Mouse (Mus musculus): ENCODE data around the gene Map2k1.
"Not testable (repeated sequence)": the region's sequence is repeated elsewhere in the genome, so short reads cannot be mapped to it uniquely, and the experiment has no call there.

The Map2k1 gene

GRCm38 (mm10) chr9:64253021-64253904 lies at the start of gene Map2k1:
Gene Map2k1 (minus strand): TSS chr9:64253631.
- peak; percentile 100 for DNase-seq

DNA sequence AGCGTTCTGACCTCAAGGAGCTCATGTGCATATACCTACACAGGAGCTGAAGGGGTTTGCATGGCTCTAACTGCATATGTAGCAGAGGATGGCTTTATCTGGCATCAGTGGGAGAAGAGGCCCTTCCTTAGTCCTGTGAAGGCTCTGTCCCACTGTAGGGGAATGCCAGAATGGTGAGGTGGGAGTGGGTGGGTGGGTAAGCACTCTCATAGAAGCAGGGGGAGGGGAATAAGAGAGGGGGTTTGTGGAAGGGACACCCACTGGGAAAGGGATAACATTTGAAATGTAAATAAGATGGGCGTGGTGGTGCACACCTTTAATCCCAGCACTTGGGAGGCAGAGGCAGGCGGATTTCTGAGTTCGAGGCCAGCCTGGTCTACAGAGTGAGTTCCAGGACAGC lies 49.7 kb upstream of the Map2k1 start:
- not testable (repeated sequence) for DNase-seq

DNA sequence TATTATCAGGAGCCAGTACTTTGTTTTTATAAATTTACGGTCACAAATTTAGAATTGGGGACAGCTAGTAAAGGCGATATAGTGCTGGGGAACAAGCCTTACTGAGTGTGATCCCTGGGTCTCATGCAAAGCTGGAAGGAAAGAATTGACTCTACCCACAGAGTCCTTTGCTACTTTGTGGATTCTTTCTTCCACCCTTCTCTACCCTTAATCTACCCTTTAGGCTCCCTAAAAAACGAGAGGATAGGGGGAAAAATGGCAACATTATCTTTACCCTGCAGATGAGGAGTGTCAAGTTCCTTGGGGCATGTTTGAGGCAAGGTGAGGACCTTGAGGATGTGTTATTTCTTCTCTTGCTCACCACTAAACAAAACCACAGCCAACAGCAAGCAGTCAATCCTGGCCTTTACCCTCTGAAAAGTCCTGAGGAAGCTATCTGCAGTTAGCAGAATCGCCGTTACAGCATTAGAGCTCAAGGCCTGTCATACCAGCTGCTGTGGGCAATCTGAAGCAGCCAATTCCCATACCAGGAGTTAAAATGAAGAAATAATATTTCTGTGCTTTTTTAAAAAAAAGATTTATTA lies 29.1 kb upstream of the Map2k1 start:
- no peak for DNase-seq

DNA sequence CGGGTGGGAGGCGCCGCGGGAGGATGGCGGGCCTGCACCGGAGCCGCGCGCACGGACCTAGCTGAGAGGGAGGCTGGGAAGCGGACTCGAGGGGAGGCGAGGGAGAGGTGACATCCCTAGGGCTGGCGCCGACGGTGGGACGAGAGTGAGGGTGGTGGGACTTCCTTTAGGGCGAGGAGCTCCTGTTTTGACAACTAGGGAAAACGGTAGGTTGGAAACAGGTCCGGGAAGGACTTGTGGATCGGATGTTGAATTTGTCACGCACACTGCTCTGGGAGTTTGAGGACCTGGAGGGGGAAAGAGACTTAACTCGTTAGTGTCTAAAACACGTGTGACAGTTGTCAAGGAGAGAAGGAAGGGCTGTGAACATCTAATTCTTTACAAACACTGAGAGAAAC lies 28.3 kb upstream of the Map2k1 start:
- no peak for DNase-seq

DNA sequence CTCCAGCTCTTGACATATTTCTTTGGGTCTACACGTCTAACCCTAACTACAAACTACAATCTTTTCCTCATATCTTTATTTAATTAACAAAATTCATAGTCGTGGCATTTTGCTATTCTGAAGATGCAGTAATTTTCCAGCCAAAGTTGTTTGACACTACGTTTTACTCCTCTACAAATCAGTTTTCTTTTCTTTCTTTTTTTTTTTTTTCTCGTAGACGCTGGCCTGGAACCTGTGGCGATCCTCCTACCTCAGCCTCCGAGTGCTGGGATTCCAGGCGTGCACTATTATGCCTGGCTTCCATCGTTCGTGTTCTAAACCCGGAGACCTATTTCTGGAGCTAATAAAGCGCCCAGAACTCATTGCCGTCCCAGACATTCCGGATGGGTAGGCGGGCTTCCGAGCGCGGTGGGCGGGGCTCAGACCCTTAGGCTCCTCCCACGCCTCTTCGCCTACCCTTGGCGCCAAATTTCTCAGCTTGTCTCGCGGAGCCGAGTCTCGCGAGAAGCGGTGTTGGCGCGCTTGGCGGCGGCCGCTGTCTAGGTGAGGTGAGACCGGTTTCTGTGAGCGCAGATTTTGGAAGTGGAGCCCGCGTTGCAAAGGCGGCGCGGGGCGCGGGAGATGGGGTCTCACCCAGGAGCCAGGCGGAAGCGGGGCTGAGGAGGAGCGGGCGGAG lies 27.8 kb upstream of the Map2k1 start, which contains the start of gene Tipin:
Tipin (plus strand) TSS at position 477 of the 676 bp plus-strand sequence.
- DNase-seq, result peak; percentile 96

- DNase-seq, result no peak
Measured at GRCm38 (mm10) chr9:64278665-64279310, 25.4 kb upstream of the Map2k1 start.

DNA sequence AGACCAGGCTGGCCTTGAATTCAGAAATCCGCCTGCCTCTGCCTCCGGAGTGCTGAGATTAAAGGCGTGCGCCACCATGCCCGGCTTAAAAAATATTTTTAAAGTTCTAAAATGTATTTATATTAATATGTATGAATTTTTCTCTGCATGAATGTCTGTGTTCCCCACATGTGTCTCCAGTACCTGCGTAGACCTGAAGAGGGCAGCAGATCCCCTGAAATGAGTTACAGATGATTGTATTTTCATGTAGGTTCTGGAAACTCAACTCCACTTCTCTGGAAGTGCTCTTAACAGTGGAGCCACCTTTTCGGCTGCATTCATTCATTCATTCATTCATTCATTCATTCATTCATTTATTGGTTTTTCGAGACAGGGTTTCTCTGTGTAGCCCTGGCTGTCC lies 24.3 kb upstream of the Map2k1 start:
- DNase-seq, result peak; percentile 81

DNA sequence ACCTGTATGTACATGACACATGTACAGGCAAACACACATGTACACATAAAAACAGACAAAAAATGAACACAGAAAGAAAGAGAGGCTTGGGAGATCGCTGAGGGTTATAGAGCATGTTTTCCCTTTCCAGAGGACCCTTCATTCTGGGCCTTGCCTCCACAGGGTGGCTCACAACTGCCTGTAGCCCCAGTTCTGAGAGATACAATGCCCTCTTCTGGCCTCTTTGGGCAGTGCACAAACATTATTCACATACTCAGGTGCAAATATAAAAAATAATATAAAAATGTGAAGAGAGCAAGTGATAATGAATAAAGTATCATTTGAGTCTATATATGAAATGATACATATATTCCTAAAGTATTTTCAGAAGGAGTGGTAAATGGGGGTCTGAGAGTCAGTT lies 21.5 kb upstream of the Map2k1 start:
- peak; percentile 24 for DNase-seq

GRCm38 (mm10) chr9:64274291-64274690 lies 20.9 kb upstream of the Map2k1 start:
- DNase-seq, result no peak

- DNase-seq, result no peak
Measured at GRCm38 (mm10) chr9:64273757-64274156, 20.3 kb upstream of the Map2k1 start.

DNA sequence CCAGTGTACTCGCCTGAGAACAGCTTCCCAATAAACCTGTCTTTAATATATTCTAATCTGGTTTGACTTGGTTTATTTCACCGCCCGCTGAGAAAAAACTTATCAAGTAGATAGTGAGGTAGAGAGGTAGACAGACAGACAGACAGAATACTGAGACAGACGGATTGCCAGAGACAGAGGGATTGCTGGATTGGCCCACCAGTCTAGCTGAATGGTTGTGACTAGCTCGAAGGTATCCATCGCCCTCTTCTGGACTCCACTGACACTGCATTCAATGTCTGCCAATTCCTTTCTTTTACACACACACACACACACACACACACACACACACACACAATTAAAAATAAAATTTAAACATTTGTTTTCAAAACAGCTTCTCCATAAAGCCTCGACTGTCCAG lies 19.2 kb upstream of the Map2k1 start:
- peak; percentile 76 for DNase-seq

- DNase-seq, result no peak
Measured at GRCm38 (mm10) chr9:64271249-64271648, 17.8 kb upstream of the Map2k1 start.

- not testable (repeated sequence) for DNase-seq
Measured at GRCm38 (mm10) chr9:64268836-64269235, 15.4 kb upstream of the Map2k1 start.

GRCm38 (mm10) chr9:64268196-64268595 lies 14.8 kb upstream of the Map2k1 start:
- no peak for DNase-seq

GRCm38 (mm10) chr9:64267231-64267630 lies 13.8 kb upstream of the Map2k1 start:
- no peak for DNase-seq

DNA sequence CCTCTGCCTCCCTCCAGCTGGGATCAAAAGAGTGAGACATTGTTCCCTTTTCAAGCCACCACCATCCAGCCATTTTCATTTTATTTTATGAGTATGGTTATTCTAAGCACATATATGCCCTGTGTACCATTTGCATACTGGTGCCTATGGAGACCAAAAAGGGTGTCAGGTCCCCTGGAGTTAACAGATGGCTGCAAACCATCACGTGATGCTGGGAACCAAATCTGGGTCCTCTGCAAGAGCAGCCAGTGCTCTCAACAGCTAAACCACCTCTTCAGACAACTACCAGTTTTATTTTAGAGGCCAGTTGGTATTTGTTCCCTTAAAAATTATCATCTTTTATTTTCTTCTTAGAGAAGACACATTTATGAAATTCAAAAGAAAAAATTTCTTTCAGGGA lies 11.4 kb upstream of the Map2k1 start:
- no peak for DNase-seq

DNA sequence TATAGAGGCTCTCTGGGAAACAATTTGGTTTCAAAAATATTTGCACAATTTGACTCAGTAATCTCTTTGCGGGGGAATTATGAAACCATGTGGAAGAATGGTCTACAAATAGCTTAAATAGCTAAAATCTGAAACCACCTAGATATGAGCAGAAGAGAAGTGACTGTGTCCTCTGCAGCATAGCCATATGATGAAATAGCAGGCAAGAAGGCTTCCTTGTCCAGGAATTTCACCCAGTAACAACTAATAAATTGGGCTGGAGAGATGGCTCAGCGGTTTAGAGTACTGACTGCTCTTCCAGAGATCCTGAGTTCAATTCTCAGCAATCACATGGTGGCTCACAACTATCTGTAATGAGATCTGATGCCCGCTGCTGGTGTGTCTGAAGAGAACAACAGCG lies 7.6 kb upstream of the Map2k1 start:
- no peak for DNase-seq

- DNase-seq, result peak; percentile 34
Measured at GRCm38 (mm10) chr9:64259906-64260305, 6.5 kb upstream of the Map2k1 start.

DNA sequence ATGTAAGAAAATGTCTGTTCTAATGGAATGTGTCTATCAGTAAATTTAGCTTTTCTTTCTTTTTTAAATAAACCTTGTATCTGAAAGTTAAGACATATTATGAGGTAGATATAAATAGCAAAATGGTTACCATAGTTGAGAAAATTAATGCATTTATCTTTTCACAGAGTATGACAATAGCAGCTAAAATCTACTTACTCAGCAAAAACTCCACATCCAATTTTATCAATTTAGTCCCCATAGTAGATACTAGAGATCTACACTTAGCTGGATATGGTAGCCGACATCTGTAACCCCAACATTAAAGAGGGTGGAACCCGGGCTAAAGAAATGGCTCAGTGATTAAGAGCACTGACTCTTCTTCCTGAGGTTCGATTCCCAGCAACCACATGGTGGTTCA lies 2.8 kb upstream of the Map2k1 start:
- DNase-seq, result no peak

DNA sequence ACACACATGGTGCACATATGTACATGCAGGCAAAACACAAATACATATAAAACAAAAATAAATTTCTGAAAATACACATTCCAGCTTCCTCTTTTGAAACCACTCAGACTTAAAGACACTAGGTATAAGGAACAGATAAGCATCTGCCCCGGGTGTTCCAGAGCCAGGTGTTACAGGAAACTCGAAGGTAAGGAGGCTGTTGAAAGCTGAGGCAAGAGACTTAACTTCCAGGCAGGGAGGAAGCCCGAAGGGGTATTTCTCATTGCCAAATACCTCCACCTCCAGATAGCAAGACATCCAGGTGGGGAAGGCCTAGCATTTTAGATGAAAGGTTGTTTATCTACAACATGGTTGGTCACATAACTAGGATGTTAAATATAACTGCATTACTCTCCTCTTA lies 2.0 kb upstream of the Map2k1 start:
- no peak for DNase-seq

DNA sequence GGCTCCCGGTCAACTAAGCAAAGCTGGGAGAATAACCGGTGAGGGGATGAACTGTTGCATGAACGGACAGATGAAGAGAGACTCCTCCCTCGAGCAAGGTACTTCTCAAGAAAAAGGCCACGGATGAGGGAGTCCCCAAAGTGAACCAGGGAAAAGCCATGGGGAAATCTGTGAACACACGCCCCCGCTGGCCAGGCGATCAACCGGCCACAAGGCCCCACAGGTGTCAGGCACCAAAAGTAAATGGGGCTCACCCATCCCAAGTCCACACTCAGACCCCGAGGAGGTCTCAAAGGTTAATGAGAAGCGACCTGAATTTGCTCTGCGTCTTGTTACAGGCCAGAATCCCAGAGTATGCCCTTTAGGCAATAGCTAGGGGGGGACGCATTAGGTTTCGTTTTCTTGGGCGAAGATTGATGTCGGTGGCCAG lies 825 bp downstream of the Map2k1 start:
- DNase-seq, result peak; percentile 44

DNA sequence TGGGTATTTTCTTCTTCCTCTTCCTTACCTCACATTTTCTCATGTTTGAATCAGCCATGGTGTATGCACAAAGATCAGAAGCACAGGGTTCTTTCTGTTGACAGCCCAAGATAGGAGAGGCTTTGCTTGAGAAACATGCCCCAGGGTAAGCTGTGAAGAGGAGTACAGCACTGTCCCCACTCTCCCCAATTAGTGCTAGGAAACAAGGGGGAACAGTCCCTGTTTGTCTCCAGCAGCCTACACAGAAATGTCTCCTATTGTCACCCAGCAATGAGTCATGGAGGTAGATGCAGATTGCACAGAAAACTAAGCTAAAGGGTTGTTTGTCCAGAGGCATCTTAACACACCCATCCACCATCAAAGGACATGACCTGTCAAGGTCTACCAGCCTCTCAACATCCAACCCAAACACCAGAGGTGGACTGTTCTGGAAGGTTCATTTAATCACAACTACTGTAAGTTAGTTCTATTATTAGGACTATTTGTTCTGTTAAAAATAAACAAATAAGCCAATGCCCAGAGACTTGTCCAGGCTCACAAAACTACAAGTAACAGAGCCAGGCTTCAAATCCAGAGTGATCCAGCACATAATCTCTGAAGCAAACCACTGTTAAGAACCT lies 3.2 kb downstream of the Map2k1 start:
- DNase-seq, result no peak

- no peak for DNase-seq
Measured at GRCm38 (mm10) chr9:64249371-64249770, 4.1 kb downstream of the Map2k1 start.
